Mouse (Mus musculus): ENCODE measurements around the gene BC004004.
A peak's percentile ranks its signal among the peaks of the same experiment; 100 is the strongest.
"Not testable (repeated sequence)": the region's sequence is repeated elsewhere in the genome, so short reads cannot be mapped to it uniquely, and the experiment has no call there.

The BC004004 gene

GRCm38 (mm10) chr17:29347645-29348256, 79.2 kb downstream of the BC004004 start, which contains the start of gene Mtch1:
Mtch1 (minus strand) TSS chr17:29347934.
- peak; percentile 97 for DNase-seq (ENCODE audit: low spot score)

- DNase-seq (ENCODE audit: low spot score) = no peak
Observed at GRCm38 (mm10) chr17:29348996-29349395, 80.4 kb downstream of the BC004004 start.

- not testable (repeated sequence) for DNase-seq (ENCODE audit: low spot score)
Observed at GRCm38 (mm10) chr17:29351056-29351455, 82.5 kb downstream of the BC004004 start.

- DNase-seq (ENCODE audit: low spot score) = no peak
Observed at GRCm38 (mm10) chr17:29355461-29355840, 86.9 kb downstream of the BC004004 start.

- no peak for DNase-seq (ENCODE audit: low spot score)
Observed at GRCm38 (mm10) chr17:29355841-29356478, 87.4 kb downstream of the BC004004 start.

GRCm38 (mm10) chr17:29356479-29356856, 87.9 kb downstream of the BC004004 start:
- no peak for DNase-seq (ENCODE audit: low spot score)

- DNase-seq (ENCODE audit: low spot score) = no peak
Observed at GRCm38 (mm10) chr17:29356882-29357281, 88.3 kb downstream of the BC004004 start.

GRCm38 (mm10) chr17:29358928-29359327, 90.3 kb downstream of the BC004004 start:
- no peak for DNase-seq (ENCODE audit: low spot score)

GRCm38 (mm10) chr17:29360761-29361221, 92.2 kb downstream of the BC004004 start, which contains the start of gene Fgd2:
Fgd2 (plus strand) TSS chr17:29360914.
- DNase-seq (ENCODE audit: low spot score) = no peak

GRCm38 (mm10) chr17:29361982-29362691, 93.5 kb downstream of the BC004004 start:
- no peak for DNase-seq (ENCODE audit: low spot score)

GRCm38 (mm10) chr17:29363109-29363508, 94.5 kb downstream of the BC004004 start:
- no peak for DNase-seq (ENCODE audit: low spot score)

All from c-Kit-positive CD71-positive TER-119-positive erythroid progenitor cells, embryonic 14.5 days (primary cell).